Mouse (Mus musculus) heart, embryonic 11.5 days (tissue): Measurements from ENCODE around the gene Stk19. TPM values are rescaled to one million over a fixed set of nuclear protein-coding genes. Genes with fewer than 3 reads are reported as not detected.
"Not testable (repeated sequence)": the region's sequence is repeated elsewhere in the genome, so short reads cannot be mapped to it uniquely, and the experiment has no call there.

ENCODE experiments used
- ATAC-seq: fragments of 200-750 bp; cut with Nextera tagmentation; replicated peaks from 2 replicates; pipeline ENCODE4 v1.8.0; 2017; ENCODE audit warnings: moderate library complexity; ENCODE audit not compliant: insufficient number of reproducible peaks, low FRiP score, low TSS enrichment
- H3K27ac ChIP-seq: fragments of 300-500 bp; sonication (generic); 2 replicates; pipeline ENCODE4 v1.5.1; 2014; ENCODE audit warnings: mild to moderate bottlenecking, low read depth, low read length
- H3K27me3 ChIP-seq: fragments of 300-500 bp; sonication (generic); 2 replicates; pipeline ENCODE4 v1.6.1; 2014; ENCODE audit warnings: mild to moderate bottlenecking, low read length, mixed read lengths; ENCODE audit not compliant: control insufficient read depth, insufficient read depth
- H3K36me3 ChIP-seq: fragments of 300-500 bp; sonication (generic); 2 replicates; pipeline ENCODE4 v1.6.1; 2014; ENCODE audit warnings: mild to moderate bottlenecking, low read length, moderate library complexity, mixed read lengths; ENCODE audit not compliant: control insufficient read depth, insufficient read depth
- H3K4me1 ChIP-seq: fragments of 300-500 bp; sonication (generic); 2 replicates; pipeline ENCODE4 v1.6.1; 2014; ENCODE audit warnings: low read length; ENCODE audit not compliant: control insufficient read depth, insufficient read depth
- H3K4me2 ChIP-seq: fragments of 300-500 bp; sonication (generic); 2 replicates; pipeline ENCODE4 v1.6.1; 2014; ENCODE audit warnings: mild to moderate bottlenecking, moderate library complexity
- H3K4me3 ChIP-seq: fragments of 300-500 bp; sonication (generic); 2 replicates; pipeline ENCODE4 v1.5.1; 2014; ENCODE audit warnings: low read depth, low read length
- H3K9ac ChIP-seq: fragments of 300-500 bp; sonication (generic); 2 replicates; pipeline ENCODE4 v1.6.1; 2014; ENCODE audit warnings: mild to moderate bottlenecking, low read depth, low read length, moderate library complexity
- H3K9me3 ChIP-seq: fragments of 300-500 bp; sonication (generic); replicated peaks from 2 replicates; pipeline ENCODE4 v1.6.1; 2016; ENCODE audit warnings: low read length; ENCODE audit not compliant: control insufficient read depth
- WGBS: fragments of 180-500 bp; shearing (Covaris S2); extraction: QIAGEN DNeasy Blood & Tissue Kit; methylation state at CpG from one replicate; pipeline ENCODE4 v1.1.7; 2014; ENCODE audit not compliant: insufficient replicate concordance; 5-methylcytosine and 5-hydroxymethylcytosine counted together
- microRNA-seq: library from miRNA; unstranded; fragments of <30 nt; microRNA quantifications from one replicate; pipeline ENCODE4, GENCODE M21; 2016; ENCODE audit warnings: borderline number of aligned reads
- polyA plus RNA-seq: library from polyadenylated mRNA; unstranded; fragments of >200 nt; fragmentation: Nextera tagmentation; extraction: Ambion mirVana; gene quantifications from 2 replicates; pipeline ENCODE4 v1.2.1, GENCODE M21; 2014

Gene Stk19
- polyA plus RNA-seq, 1 experiment from 2014 or later, result 15.7 TPM

DNA sequence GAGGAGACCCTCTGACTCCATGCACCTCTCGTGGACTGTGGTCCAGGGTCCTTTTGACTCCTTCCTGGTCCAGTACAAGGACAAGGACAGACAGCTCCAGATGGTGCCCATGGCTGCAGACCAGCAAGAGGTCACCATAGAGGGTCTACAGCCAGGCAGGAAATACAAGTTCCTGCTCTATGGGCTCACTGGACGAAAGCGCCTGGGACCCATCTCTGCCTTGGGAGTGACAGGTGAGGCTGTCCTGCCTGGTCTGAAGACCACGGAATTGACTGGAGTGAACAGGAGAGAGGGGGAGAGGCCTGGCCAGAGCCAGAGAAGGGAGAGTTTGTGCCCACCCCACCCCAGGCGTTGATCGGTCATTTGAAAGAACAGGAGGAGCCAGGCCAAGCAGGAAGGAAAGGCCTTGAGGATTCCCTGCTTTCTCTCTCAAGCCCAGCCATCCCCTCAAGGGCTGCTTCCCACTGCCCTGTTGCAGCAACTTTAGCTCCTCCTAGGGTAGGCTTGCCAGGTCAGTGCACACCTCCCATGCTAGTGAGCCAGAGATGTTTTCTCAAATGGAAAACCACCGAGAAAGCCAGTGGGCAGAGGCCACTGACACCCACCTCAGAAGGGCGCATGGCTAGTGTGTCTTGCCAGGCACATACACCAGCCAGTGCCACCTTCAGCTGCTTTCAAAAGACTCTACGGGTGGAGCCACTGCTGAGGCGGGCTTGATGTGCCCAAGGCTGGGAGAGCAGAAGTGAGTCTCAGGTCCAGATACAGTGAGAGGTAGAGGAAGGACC, 39.3 kb downstream of the Stk19 start:
- H3K27me3 ChIP-seq, H3K36me3 ChIP-seq, H3K4me1 ChIP-seq, H3K9ac ChIP-seq, H3K27ac ChIP-seq, H3K4me2 ChIP-seq, ATAC-seq, H3K9me3 ChIP-seq, H3K4me3 ChIP-seq: not testable (repeated sequence)
- 77% methylated on average over 10 of the region's 10 CpGs for WGBS

DNA sequence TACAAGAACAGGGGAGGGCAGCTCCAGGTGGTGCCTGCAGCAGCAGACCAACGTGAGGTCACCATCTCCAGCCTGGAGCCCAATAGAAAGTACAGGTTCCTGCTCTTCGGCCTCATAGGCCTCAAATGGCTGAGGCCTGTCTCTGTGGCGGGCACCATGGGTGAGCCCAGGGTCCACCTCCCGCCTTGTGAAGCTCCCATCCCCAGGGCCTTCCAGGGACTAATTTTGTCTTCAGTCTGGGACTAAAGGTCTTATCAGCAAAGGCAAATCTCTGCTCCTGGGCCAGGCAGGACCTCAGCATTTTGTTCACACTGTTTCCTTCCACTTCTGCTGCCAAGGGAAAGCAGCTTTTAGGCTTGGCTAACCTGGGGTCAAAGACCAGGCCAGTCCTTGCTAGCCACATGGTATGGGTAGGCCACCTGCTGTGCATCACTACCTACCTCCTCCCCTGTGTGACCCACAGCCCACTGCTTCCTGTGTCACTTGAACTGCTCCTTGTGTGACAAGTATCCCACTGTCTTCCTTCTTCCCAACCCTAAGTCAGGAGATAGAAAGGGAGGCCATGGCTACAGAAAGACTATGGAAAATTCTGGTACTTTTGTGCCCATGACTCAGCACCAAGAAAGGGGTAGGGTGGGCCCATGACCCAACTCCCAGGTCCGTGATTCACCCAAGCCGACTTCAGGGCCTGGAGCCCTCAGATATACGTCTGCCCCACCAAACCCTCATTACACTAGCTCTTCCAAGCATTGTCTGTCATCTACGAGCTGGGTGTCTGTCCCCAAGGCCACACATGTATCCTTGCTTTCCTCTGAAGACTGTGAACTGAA, 40.2 kb downstream of the Stk19 start:
- Histone ChIP-seq H3K4me2 (no peak overlapping the region), H3K27ac (no peak overlapping the region), H3K9ac (no peak overlapping the region), H3K36me3 (no peaks in the 10 kb centered on the region), H3K4me3 (no peak overlapping the region), H3K27me3 (no peaks in the 10 kb centered on the region), H3K9me3 (no peaks in the 10 kb centered on the region), H3K4me1 (no peaks in the 10 kb centered on the region)
- 68% methylated on average over 8 of the region's 8 CpGs for WGBS
- ATAC-seq, result no peak

DNA sequence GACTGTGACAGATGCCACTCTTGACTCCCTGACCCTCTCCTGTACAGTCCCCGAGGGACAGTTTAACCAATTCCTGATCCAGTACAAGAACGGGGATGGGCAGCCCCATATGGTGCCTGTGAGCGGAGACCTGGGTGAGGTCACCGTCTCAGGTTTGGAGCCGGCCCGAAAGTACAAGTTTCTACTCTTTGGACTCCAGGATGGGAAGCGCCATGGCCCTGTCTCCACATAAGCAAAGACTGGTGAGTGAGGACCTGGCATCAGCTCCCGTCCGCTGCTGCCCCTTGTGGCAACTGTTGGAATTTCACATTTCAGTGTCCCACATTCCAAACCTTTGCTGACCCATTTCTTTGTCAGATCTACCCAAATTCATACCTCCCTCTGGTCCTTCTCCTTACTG, 41.1 kb downstream of the Stk19 start:
- 52% methylated on average over 9 of the region's 9 CpGs for WGBS

DNA sequence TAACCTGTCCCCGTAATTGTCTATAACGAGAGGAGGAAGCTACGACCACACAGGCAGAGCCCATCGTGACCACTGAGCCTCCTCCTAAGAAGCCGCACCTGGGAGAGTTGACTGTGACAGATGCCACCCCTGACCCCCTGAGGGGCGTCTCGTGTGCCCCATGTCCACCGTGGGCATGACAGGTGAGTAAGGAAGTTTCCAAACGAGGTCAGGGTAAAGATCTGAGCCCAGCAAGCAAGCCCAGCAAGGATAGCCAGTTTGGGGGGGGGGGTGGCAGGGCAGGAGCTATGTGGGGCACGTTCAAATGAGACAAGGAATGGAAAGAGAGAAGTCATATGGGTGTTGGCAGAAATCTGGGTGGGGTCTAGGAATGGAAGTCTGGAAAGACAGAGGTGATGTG, 41.7 kb downstream of the Stk19 start:
- Histone ChIP-seq H3K4me3 (no peak overlapping the region), H3K4me2 (no peak overlapping the region), H3K9ac (no peak overlapping the region), H3K27me3 (no peaks in the 10 kb centered on the region), H3K4me1 (no peaks in the 10 kb centered on the region), H3K36me3 (no peaks in the 10 kb centered on the region), H3K9me3 (no peaks in the 10 kb centered on the region), H3K27ac (no peak overlapping the region)
- ATAC-seq, result no peak
- 84% methylated on average over 10 of the region's 10 CpGs for WGBS

More for the DNA sequence above, 41.1 kb downstream of the Stk19 start:
- no peaks in the 10 kb centered on the region for H3K36me3 ChIP-seq
- no peak overlapping the region for H3K9ac ChIP-seq
- no peaks in the 10 kb centered on the region for H3K9me3 ChIP-seq
- no peaks in the 10 kb centered on the region for H3K4me1 ChIP-seq
- no peak for ATAC-seq
- no peak overlapping the region for H3K4me3 ChIP-seq
- H3K27me3 ChIP-seq, result no peaks in the 10 kb centered on the region
- no peak overlapping the region for H3K27ac ChIP-seq
- H3K4me2 ChIP-seq, result no peak overlapping the region

DNA sequence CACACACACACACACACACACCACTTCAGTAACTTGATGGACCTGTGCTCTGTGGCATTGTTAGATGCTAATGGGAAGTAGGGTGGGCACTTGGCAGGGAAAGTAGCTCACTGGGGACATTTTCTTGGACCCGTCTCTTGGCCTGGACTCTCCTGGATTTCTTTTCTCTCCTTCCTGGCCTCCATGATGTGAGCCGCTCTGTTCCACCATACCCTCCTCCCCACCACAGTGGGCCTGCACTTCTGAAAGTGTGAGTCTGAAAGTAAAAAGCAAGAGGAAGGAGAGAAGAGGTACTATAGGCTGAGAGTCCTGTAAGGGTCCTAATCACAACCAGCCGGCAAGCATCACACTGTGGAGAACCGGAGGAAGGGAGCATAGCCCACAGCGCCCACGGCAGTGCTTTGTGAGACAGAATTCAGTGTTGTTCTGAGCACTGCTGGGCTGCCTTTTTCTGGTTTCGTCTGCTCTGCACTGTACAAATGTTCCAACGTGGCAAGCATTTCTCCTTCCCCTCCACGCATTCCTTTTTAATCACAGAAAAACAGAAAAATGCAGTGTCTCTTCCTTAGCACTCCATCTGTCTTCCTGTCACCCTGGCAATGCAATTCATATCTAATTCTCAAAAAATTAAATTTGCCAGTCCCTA, 58.9 kb downstream of the Stk19 start:
- no peak for ATAC-seq
- Histone ChIP-seq H3K27me3 (no peaks in the 10 kb centered on the region), H3K9ac (no peak overlapping the region), H3K9me3 (0 out of 2 replicates have a peak, but pooled peaks cover 6% of the 10 kb centered on the region), H3K36me3 (no peaks in the 10 kb centered on the region), H3K4me2 (no peak overlapping the region), H3K4me1 (no peaks in the 10 kb centered on the region), H3K27ac (no peak overlapping the region), H3K4me3 (no peak overlapping the region)
- 68% methylated on average over 9 of the region's 9 CpGs for WGBS

Small RNA genes within 50 kb of the gene (microRNA-seq; reads per million reads assigned to microRNA genes)
- gene Mir6970 (not detected), gene Mir6971 (1.2 reads per million, percentile 16 among the genes with 10 or more reads in this experiment), gene Mir6972 (not detected)

Other genes starting within 250 kb of the Stk19 start
- gene Gpsm3, start 247.1 kb downstream of the Stk19 start, polyA plus RNA-seq, result 5.7 and 10.3 TPM in 2 replicates
- gene Pbx2, start 245.7 kb downstream of the Stk19 start, polyA plus RNA-seq, result 11.8 and 12.5 TPM in 2 replicates
- 3.2 and 4.5 TPM in 2 replicates for gene Ager, start 239.1 kb downstream of the Stk19 start, polyA plus RNA-seq
- gene Rnf5, start 233.3 kb downstream of the Stk19 start, polyA plus RNA-seq, result 94.7 and 115 TPM in 2 replicates
- gene Agpat1, start 232.7 kb downstream of the Stk19 start, polyA plus RNA-seq, result 51.6 and 63.1 TPM in 2 replicates
- gene Egfl8, start 221.0 kb downstream of the Stk19 start, polyA plus RNA-seq, result 0.82 and 0.90 TPM in 2 replicates
- 31.7 and 34.3 TPM in 2 replicates for gene Ppt2, start 208.4 kb downstream of the Stk19 start, polyA plus RNA-seq
- not detected in 2 replicates for gene Prrt1, start 207.4 kb downstream of the Stk19 start, polyA plus RNA-seq
- gene Fkbpl, start 192.2 kb downstream of the Stk19 start, polyA plus RNA-seq, result 10.9 and 11.4 TPM in 2 replicates
- gene Atf6b, start 189.8 kb downstream of the Stk19 start, polyA plus RNA-seq, result 41.0 and 49.8 TPM in 2 replicates
- gene Tnxb, start 166.4 kb downstream of the Stk19 start, polyA plus RNA-seq, result 0.24 and 0.27 TPM in 2 replicates
- not detected in 2 replicates for gene C4b, start 93.1 kb downstream of the Stk19 start, polyA plus RNA-seq
- gene Cyp21a1, start 32.4 kb downstream of the Stk19 start, polyA plus RNA-seq, result not detected in 2 replicates
- gene Dxo, start 74 bp upstream of the Stk19 start, polyA plus RNA-seq, result 37.3 and 38.7 TPM in 2 replicates
- 24.3 and 30.3 TPM in 2 replicates for gene Skiv2l, start 13.3 kb upstream of the Stk19 start, polyA plus RNA-seq
- 89.9 and 96.8 TPM in 2 replicates for gene Nelfe, start 13.4 kb upstream of the Stk19 start, polyA plus RNA-seq
- 0.65 and 2.5 TPM in 2 replicates for gene Cfb, start 25.6 kb upstream of the Stk19 start, polyA plus RNA-seq
- 0.52 and 0.59 TPM in 2 replicates for gene Zbtb12, start 42.5 kb upstream of the Stk19 start, polyA plus RNA-seq
- not detected in 2 replicates for gene Gm20547, start 45.1 kb upstream of the Stk19 start, polyA plus RNA-seq
- gene C2, start 61.3 kb upstream of the Stk19 start, polyA plus RNA-seq, result 0.70 and 0.94 TPM in 2 replicates
- gene Ehmt2, start 61.5 kb upstream of the Stk19 start, polyA plus RNA-seq, result 32.4 and 42.3 TPM in 2 replicates
- 0.10 and 0.13 TPM in 2 replicates for gene Slc44a4, start 77.5 kb upstream of the Stk19 start, polyA plus RNA-seq
- gene Neu1, start 94.3 kb upstream of the Stk19 start, polyA plus RNA-seq, result 16.0 and 16.6 TPM in 2 replicates
- gene Hspa1b, start 122.3 kb upstream of the Stk19 start, polyA plus RNA-seq, result 0.48 and 0.50 TPM in 2 replicates
- not detected in 2 replicates for gene Gm20481, start 133.0 kb upstream of the Stk19 start, polyA plus RNA-seq
- gene Hspa1a, start 135.2 kb upstream of the Stk19 start, polyA plus RNA-seq, result 1.9 and 2.5 TPM in 2 replicates
- gene Hspa1l, start 135.8 kb upstream of the Stk19 start, polyA plus RNA-seq, result 1.7 and 4.0 TPM in 2 replicates
- gene Lsm2, start 144.9 kb upstream of the Stk19 start, polyA plus RNA-seq, result 162 and 169 TPM in 2 replicates
- 55.7 and 59.7 TPM in 2 replicates for gene Vars, start 164.0 kb upstream of the Stk19 start, polyA plus RNA-seq
- gene Vwa7, start 179.6 kb upstream of the Stk19 start, polyA plus RNA-seq, result 0.20 and 0.27 TPM in 2 replicates
- gene Sapcd1, start 191.1 kb upstream of the Stk19 start, polyA plus RNA-seq, result 1.8 and 2.1 TPM in 2 replicates
- gene Msh5, start 209.8 kb upstream of the Stk19 start, polyA plus RNA-seq, result 4.4 and 4.6 TPM in 2 replicates
- 86.4 and 228 TPM in 2 replicates for gene Clic1, start 213.0 kb upstream of the Stk19 start, polyA plus RNA-seq
- gene Ddah2, start 222.1 kb upstream of the Stk19 start, polyA plus RNA-seq, result 213 and 217 TPM in 2 replicates
- gene Ly6g6c, start 228.4 kb upstream of the Stk19 start, polyA plus RNA-seq, result not detected in 2 replicates
- gene Mpig6b, start 229.2 kb upstream of the Stk19 start, polyA plus RNA-seq, result 1.4 and 1.8 TPM in 2 replicates
- gene Ly6g6e, start 240.0 kb upstream of the Stk19 start, polyA plus RNA-seq, result 0.42 TPM in 1 of 2 replicates, not detected in the other
- gene Ly6g6d, start 241.1 kb upstream of the Stk19 start, polyA plus RNA-seq, result 2.0 and 2.2 TPM in 2 replicates
- 1.8 TPM in 2 replicates for gene Ly6g6f, start 248.7 kb upstream of the Stk19 start, polyA plus RNA-seq